Mouse (Mus musculus) limb, embryonic 14.5 days (tissue): ENCODE results near the gene Mdc1. TPM values are rescaled to one million over a fixed set of nuclear protein-coding genes. Genes with fewer than 3 reads are reported as not detected.

Source experiments
- ATAC-seq: fragments of 200-750 bp; cut with Nextera tagmentation; 2 replicates; pipeline ENCODE4 v1.8.0; 2017; ENCODE audit warnings: low read depth, moderate number of reproducible peaks, moderate TSS enrichment; ENCODE audit not compliant: low FRiP score
- DNase-seq: peaks from one replicate; pipeline ENCODE4 v3.0.0-alpha.2; 2015; ENCODE audit warnings: low spot score
- H3K27ac ChIP-seq: fragments of 300-500 bp; sonication (generic); replicated peaks from 2 replicates; pipeline ENCODE4 v1.5.1; 2014; ENCODE audit warnings: low read depth, mild to moderate bottlenecking, low read length, moderate library complexity, mixed read lengths
- H3K27me3 ChIP-seq: fragments of 300-500 bp; sonication (generic); 2 replicates; pipeline ENCODE4 v1.6.1; 2014; ENCODE audit warnings: low read length, mixed read lengths; ENCODE audit not compliant: control insufficient read depth, insufficient read depth
- H3K36me3 ChIP-seq: fragments of 300-500 bp; sonication (generic); 2 replicates; pipeline ENCODE4 v1.6.1; 2014; ENCODE audit warnings: mild to moderate bottlenecking, low read length, moderate library complexity, mixed read lengths; ENCODE audit not compliant: control insufficient read depth, insufficient read depth
- H3K4me1 ChIP-seq: fragments of 300-500 bp; sonication (generic); 2 replicates; pipeline ENCODE4 v1.6.1; 2014; ENCODE audit warnings: antibody characterized with exemption, low read length, mixed read lengths; ENCODE audit not compliant: control insufficient read depth, insufficient read depth
- H3K4me2 ChIP-seq: fragments of 300-500 bp; sonication (generic); replicated peaks from 2 replicates; pipeline ENCODE4 v1.6.1; 2014; ENCODE audit warnings: low read depth, mild to moderate bottlenecking, low read length, moderate library complexity; ENCODE audit not compliant: severe bottlenecking
- H3K4me3 ChIP-seq: fragments of 300-500 bp; sonication (generic); replicated peaks from 2 replicates; pipeline ENCODE4 v1.5.1; 2014; ENCODE audit warnings: low read length
- H3K9ac ChIP-seq: fragments of 300-500 bp; sonication (generic); 2 replicates; pipeline ENCODE4 v1.6.1; 2014; ENCODE audit warnings: mild to moderate bottlenecking, low read depth, low read length, moderate library complexity; ENCODE audit not compliant: severe bottlenecking
- H3K9me3 ChIP-seq: fragments of 300-500 bp; sonication (generic); 2 replicates; pipeline ENCODE4 v1.6.1; 2016; ENCODE audit warnings: low read length; ENCODE audit not compliant: control insufficient read depth
- POLR2A ChIP-seq: fragments of 200-500 bp; IDR thresholded peaks from 2 replicates; pipeline ENCODE4 v1.8.0; 2012; ENCODE audit warnings: inconsistent platforms, mild to moderate bottlenecking, moderate library complexity, borderline replicate concordance; ENCODE audit not compliant: insufficient read depth, insufficient read length; ENCODE audit errors: extremely low read depth
- WGBS: fragments of 180-500 bp; shearing (Covaris S2); extraction: QIAGEN DNeasy Blood & Tissue Kit; methylation state at CpG from one replicate; pipeline ENCODE4 v1.1.7; 2014; 5-methylcytosine and 5-hydroxymethylcytosine counted together
- polyA plus RNA-seq, 2 experiments: library from polyadenylated mRNA; depleted of rRNA in 1 of 2; stranded (reverse) in 1 of 2; unstranded in 1 of 2; fragments of >200 nt; fragmentation: Nextera tagmentation in 1 of 2; extraction: Ambion mirVana in 1 of 2; gene quantifications; 2 replicates each; pipeline versions ENCODE4 v1.2.1 to v1.2.3; 2012 to 2014

Mdc1 gene
- polyA plus RNA-seq, 2 experiments, result 12.2 to 28.8 TPM

- H3K36me3 ChIP-seq, result peaks cover 61% of the 10 kb centered on the region
- 0% methylated on average over 40 of the region's 86 CpGs for WGBS
- H3K27me3 ChIP-seq, result no peaks in the 10 kb centered on the region
- peak within 1 kb of the TSS; percentile 84 for H3K27ac ChIP-seq
- ATAC-seq (peak; percentile 93), DNase-seq (peak; percentile 93)
- H3K4me2 ChIP-seq, result peak within 1 kb of the TSS; percentile 99
- H3K9me3 ChIP-seq, result no peaks in the 10 kb centered on the region
- H3K9ac ChIP-seq, result peak within 1 kb of the TSS; percentile 80
- no peak for TF ChIP-seq POLR2A
- H3K4me1 ChIP-seq, result 0 out of 2 replicates have a peak, but pooled peaks cover 11% of the 10 kb centered on the region
- H3K4me3 ChIP-seq, result peak within 1 kb of the TSS; percentile 79
Observed at GRCm38 (mm10) chr17:35896781-35897643, 55.7 kb downstream of the Mdc1 start, which contains the start of gene 2310061I04Rik. TSS of gene 2310061I04Rik (minus strand) at chr17:35897431.

GRCm38 (mm10) chr17:35897644-35898573 lies 56.6 kb downstream of the Mdc1 start:
- Histone ChIP-seq H3K9me3 (no peaks in the 10 kb centered on the region), H3K9ac (peak overlapping the region; percentile 80), H3K27me3 (no peaks in the 10 kb centered on the region), H3K36me3 (peaks cover 63% of the 10 kb centered on the region), H3K4me1 (0 out of 2 replicates have a peak, but pooled peaks cover 11% of the 10 kb centered on the region), H3K27ac (no peak overlapping the region), H3K4me3 (peak overlapping the region; percentile 79), H3K4me2 (peak overlapping the region; percentile 99)
- no peak for DNase-seq
- TF ChIP-seq POLR2A, result no peak
- WGBS, result 39% methylated on average over 23 of the region's 23 CpGs
- peak; percentile 12 for ATAC-seq

GRCm38 (mm10) chr17:35900636-35901035 lies 59.3 kb downstream of the Mdc1 start:
- no peak overlapping the region for H3K9ac ChIP-seq
- no peak overlapping the region for H3K4me3 ChIP-seq
- no peak overlapping the region for H3K27ac ChIP-seq
- ATAC-seq (no peak), DNase-seq (no peak)
- no peaks in the 10 kb centered on the region for H3K27me3 ChIP-seq
- peaks cover 71% of the 10 kb centered on the region for H3K36me3 ChIP-seq
- TF ChIP-seq POLR2A, result no peak
- H3K9me3 ChIP-seq, result no peaks in the 10 kb centered on the region
- WGBS, result 87% methylated on average over 3 of the region's 3 CpGs
- 0 out of 2 replicates have a peak, but pooled peaks cover 11% of the 10 kb centered on the region for H3K4me1 ChIP-seq
- no peak overlapping the region for H3K4me2 ChIP-seq

GRCm38 (mm10) chr17:35903343-35903991 lies 62.2 kb downstream of the Mdc1 start:
- WGBS, result 89% methylated on average over 9 of the region's 9 CpGs
- Histone ChIP-seq H3K4me1 (no peaks in the 10 kb centered on the region), H3K4me3 (no peak overlapping the region), H3K27ac (no peak overlapping the region), H3K36me3 (peaks cover 85% of the 10 kb centered on the region), H3K9me3 (no peaks in the 10 kb centered on the region), H3K27me3 (no peaks in the 10 kb centered on the region), H3K9ac (no peak overlapping the region), H3K4me2 (no peak overlapping the region)
- no peak for DNase-seq
- no peak for TF ChIP-seq POLR2A
- ATAC-seq, result no peak

GRCm38 (mm10) chr17:35903992-35904355 lies 62.7 kb downstream of the Mdc1 start:
- peaks cover 84% of the 10 kb centered on the region for H3K36me3 ChIP-seq
- no peak overlapping the region for H3K4me3 ChIP-seq
- WGBS, result 69% methylated on average over 4 of the region's 4 CpGs

More at GRCm38 (mm10) chr17:35903992-35904355, 62.7 kb downstream of the Mdc1 start:
- Histone ChIP-seq H3K9me3 (no peaks in the 10 kb centered on the region), H3K4me2 (no peak overlapping the region), H3K4me1 (peaks cover 1% of the 10 kb centered on the region; the same call in 1 of the 2 replicates), H3K9ac (no peak overlapping the region), H3K27me3 (no peaks in the 10 kb centered on the region), H3K27ac (no peak overlapping the region)
- no peak for DNase-seq
- no peak for TF ChIP-seq POLR2A
- no peak for ATAC-seq
